Mouse (Mus musculus): ENCODE data around the gene Trim69. TPM values are rescaled to one million over a fixed set of nuclear protein-coding genes. Genes with fewer than 3 reads are reported as not detected.
A peak's percentile ranks its signal among the peaks of the same experiment; 100 is the strongest.

Trim69 gene
- total RNA-seq, 4 experiments from 2014 or later, result 0.22 TPM; not detected in 3

DNA sequence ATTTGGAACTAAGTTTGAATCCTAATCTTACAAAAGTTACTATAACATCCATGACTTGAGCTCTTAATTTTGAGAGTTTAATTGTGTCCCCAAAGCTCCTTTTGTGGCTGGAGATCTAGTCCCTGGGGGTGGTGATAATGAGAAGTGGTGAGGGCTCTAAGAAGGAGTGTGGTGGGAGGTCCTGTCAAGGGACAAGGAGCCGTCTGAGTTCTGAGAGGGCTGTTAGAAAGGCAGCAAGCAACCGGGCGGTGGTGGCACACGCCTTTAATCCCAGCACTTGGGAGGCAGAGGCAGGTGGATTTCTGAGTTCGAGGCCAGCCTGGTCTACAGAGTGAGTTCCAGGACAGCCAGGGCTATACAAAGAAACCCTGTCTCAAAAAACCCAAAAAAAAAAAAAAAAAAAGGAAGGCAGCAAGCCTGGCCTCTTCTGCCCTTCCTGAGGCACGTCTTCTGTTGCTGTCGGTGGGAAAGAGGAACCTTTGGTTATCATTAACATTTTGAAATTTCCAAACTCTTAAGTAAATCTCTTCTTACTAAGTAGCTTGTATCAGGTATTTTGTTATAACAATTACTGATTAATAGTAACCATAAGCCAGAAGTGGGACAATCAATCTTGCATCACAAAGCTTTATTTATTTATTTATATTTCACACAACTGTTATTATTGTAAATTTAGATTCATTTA, 6.7 kb upstream of the Trim69 start:
- DNase-seq (ENCODE audit: low spot score), result no peak

DNA sequence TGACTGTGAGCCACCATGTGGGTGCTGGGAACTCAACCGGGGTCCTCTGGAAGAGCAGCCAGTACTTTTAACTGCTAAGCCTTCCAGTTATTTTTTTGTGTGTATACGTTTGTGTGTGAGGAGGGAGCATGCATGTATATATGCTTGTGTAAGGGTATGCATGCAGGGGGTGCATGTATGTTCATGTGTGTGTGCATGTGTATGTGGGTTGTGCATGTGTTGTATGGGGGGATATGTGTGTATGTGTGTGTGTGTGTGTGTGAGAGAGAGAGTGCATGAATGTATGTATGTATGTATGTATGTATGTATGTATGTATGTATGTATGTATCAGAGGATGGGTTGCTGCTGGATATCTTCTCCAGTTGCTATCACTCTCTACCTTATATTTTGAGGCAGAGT, 6.0 kb upstream of the Trim69 start:
- no peak for DNase-seq (ENCODE audit: low spot score)

DNA sequence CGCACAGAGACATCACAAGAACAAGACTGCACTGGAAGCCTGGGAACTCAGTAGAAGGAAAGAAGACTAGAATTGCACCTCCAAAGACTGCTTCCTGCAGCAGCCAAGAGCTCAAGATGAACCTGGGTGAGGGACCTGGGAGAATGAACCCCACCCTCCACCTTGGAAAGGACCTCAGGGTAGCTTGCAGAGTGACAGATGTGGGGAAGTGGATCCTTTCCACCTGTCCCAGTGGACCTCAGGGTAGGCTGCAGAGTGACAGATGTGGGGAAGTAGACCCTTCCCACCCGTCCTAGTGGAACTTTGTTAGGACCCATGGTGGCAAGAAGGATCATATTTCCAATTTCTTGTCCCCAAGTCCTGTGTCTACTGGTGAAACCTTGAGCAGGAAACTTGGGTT, 5.2 kb upstream of the Trim69 start:
- DNase-seq (ENCODE audit: low spot score), result no peak

DNA sequence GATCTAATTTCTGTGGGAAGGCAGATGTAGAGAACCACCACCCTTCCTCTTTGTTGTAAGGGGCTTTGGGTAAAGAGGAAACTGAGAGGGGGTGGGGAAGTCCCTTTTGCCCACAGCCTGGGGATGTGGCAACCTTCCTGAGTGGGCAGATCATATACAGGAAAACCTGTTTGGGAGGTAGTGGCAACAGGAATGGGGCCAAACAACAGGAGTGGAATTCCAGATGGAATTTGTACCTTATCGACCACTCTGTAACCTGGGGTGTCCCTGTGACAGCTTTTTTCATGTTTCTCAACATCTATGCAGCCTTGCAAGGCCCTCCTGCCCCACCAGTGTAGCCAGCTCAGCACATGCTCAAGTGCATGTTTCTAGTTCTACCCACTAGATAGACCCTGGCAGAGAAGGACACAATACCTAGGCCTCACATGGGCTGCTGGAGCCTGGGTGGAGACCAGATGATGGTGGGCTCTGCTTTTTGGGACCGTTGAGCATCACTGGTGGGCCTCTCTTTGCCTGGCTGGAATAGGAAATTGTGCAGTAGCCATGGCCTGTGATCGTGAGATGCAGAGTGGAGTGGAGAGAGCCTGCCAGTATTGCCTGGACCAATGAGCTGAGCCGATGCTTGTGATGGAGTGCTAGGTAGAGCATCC, 4.3 kb upstream of the Trim69 start:
- no peak for DNase-seq (ENCODE audit: low spot score)

DNA sequence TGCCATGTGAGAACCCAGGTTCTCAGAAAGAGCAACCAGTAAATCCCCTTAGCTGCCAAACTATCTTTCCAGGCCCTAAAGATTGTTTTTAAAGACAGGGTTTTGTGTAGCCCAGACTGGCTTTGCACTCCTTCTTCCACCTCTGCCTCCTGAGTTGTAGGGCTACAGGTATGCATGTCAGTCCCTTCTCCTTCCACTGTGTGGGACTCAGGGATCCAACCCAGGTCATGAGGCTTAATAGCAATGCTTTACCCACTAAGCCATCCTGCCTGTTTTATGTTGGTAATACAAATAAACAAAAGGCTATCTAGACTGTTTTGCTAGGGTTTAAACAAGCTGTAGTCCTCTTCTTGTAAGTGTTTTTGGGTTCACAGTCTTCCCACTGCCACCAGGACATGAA, 2.9 kb upstream of the Trim69 start:
- no peak for DNase-seq (ENCODE audit: low spot score)

DNA sequence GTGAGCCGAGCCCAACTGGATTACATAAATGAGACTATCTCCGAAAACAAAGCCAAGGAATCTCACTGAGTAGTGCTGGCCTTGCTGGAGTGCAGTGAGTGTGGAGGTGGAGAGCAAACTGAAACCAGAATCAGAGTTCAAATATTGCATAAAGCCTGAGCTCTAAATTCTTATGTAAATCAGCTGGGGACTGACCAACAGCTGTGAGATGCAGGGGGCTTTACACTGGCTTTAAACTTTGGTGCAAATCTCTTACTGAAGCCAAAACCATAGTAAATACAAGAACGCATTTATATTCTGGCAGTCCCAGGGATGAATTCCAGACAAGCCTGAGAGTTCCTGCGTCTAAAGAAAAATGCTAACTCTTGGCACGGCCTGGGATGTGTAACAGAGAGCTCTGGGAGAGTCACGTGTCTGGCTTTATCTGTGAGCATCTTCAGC, 2.1 kb upstream of the Trim69 start:
- DNase-seq (ENCODE audit: low spot score), result no peak

DNA sequence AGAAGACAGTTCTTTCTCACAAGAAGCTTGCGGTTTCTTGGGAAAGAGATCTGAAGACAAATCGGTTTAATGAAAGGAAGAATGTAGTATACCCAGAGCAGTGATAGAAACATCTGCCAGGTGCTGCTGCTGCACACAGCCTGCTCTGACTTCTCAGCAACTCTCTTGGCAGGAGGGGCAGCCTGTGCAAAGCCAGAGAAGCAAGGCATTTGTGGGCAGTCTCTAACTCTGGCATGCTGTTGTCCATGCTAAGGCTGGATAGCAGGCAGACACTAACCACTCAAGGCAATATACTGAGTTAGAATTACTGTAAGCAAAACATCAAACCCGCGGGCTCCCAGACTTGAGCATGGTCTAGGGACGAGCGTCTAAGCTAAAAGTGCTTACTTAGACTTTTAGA, 833 bp upstream of the Trim69 start:
- DNase-seq (ENCODE audit: low spot score), result no peak

DNA sequence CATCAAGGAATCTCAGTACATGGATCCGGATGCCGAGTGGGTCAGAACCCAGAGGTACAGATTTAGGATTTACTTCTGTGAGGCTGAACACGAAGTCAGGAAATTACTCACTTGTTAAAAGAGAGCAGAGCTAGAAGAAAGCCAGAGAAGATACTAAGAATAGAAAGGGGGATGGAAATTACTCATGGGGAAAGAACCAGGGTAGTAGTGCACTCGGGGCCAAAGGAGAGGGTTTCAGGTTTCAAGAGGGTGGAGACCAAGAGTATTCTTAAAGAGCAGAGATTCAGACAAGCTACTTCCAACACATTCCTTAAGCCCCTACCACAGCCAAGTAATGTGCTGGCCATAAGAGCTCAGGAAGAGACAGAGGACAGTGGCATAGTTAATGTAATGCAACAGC, 1.0 kb downstream of the Trim69 start:
- no peak for DNase-seq (ENCODE audit: low spot score)

DNA sequence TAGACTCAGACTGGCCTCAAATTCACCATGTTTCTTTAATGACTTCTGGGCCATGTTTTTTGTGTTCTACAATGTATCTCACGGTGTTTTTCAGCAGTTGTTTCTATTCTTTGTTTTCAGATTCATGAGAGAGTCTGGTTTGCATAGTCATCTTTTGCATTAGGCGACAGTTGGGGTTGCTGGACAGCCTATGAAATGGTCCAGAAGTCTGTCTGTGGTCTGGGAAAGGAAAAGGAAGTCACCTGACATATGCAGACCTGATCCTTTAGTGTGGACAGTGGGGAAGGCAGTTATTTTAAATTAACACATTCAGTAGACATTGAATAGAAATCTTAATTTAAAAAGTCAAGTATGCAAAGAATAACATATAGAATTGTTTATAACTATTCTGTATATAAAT, 2.0 kb downstream of the Trim69 start:
- DNase-seq (ENCODE audit: low spot score), result no peak

DNA sequence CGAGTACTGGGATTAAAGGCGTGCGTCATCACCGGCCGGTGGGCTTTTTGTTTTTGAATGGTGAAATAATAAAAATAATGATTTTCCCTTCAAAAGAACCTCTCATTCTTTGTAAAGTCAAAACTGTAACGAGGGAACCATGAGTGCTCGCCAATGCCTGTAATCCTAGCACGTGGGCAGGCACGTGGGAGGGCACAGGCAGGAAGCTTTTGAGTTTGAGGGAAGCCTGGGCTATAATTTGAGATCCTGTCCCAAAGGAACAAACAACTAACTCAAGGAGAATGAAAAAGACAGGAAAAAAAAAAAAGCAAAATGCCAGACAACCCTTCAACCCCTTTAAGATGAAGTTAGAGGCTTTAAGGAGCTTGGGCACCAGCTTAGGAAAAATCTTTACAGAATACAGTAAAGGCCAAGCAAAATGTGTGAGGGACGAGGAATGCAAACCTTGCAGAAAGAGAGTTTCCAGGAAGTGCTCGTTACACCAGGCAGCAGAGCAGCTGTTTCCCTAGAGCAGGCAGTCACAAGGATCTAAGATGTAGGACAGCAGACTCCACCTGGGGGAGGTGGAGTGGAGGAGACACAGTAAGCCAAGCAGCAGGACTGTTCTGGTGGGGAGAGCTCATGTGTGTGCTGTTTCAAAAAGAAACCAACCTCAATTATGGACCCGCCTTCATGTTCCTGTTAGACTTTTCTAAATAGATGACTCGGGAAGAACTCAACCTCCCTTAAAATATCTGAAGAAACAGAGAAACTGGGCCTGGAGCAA, 3.1 kb downstream of the Trim69 start:
- DNase-seq (ENCODE audit: low spot score), result no peak

DNA sequence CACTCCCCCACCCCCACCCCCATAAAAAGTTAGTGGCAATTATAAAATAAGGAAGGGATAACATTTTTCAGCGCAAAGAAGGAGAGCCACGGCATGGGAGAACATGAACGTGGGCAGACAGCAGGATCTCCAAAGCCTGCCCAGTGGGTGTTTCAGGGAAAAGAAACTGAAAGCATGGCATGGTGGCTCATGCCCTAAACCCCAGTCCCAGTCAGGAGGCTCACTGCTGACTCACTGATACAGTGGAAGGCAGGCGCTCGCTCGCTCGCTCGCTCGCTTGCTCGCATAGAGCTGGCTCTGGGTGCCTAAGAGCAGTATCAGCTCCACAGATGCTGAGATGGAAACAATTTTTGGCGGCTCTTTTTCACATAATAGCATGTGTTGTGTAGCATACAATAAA, 3.8 kb downstream of the Trim69 start:
- DNase-seq (ENCODE audit: low spot score), result no peak

DNA sequence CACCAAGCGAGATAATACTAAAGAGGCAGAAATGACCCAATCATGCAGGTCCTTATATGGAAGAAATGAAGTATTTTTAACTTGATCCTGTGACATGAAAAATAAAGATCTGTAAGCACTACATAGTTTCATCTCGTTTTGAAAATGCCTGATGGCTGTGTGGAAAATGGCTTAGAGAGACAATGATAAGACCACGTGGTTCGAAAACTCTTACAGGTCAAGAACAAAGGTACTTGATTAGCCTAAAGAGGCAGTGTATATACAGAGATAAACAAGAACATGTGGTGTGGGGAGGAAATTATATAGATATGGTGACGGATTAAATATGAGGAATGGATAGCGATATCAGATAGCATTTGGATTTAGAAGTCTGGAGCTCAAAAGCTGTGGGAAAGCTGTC, 10.8 kb downstream of the Trim69 start:
- no peak for DNase-seq (ENCODE audit: low spot score)

DNA sequence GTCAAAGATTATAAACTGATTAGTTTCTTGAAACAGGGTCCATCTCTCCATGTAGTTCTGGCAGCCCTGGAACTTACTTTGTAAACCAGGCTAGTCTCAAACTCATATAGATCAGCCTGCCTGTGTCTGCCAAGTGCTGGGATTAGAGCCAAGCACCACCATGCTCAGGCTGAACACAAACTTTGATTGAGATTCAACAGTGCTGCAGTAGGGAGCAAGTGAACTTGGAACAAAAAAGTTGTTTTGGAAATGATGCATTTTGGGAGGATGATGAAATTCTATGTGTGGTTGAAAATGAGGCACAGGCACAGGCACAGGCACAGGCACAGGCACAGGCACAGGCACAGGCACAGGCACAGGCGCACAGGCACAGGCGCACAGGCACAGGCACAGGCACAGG, 11.7 kb downstream of the Trim69 start:
- no peak for DNase-seq (ENCODE audit: low spot score)

DNA sequence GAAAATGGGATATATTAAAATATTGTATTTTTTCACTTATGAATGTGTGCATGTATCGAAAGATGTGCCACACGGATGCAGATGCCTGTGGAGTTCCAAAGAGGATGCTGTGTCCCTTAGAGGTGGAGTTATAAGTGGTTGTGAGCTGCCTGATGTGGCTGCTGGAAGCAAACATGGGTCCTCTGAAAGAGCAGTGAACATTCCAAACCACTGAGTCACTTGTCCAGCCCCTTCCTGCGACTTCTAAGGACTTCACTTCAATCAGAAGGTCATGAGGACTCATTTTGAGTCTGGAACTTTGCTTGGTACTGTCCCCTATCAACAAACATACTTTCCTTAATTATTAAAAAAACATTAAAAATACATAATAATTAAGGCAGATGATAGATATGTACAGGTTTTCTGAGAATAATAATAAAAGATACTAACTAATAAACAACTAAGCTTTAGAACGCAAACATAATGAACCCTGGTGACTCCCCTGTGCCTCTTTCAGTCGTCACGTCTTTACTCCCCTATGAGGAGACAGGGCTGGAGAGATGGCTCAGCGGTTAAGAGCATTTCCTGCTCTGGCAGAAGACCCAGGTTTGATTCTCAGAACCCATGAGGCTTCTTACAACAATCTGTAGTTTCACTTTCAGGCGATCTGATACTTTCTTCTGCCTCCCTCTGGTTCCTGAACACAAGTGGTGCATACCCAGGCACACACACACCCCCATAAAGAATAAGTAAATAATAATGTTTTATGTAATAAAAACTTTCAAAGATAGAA, 19.7 kb downstream of the Trim69 start:
- DNase-seq (ENCODE audit: low spot score), result no peak

DNA sequence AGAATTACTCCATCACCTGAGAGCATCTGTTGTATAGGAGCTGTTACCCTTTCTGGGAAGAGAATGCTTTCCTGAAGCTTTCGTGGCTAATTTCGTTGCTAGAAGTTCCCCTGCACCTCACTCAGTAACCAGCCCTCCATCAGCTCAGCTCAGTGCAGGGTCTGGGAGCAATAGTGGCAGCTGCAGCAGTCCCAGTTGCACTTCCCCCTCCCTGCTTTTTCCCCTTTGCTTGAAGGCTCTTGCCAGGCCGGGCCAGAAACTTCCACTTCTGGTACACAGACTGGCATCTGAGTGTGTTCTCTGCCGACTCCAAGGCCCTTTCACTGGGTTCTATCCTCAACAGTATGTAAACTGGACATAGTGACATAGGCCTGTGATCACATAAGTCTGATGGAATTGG, 24.6 kb downstream of the Trim69 start:
- DNase-seq (ENCODE audit: low spot score), result no peak

DNA sequence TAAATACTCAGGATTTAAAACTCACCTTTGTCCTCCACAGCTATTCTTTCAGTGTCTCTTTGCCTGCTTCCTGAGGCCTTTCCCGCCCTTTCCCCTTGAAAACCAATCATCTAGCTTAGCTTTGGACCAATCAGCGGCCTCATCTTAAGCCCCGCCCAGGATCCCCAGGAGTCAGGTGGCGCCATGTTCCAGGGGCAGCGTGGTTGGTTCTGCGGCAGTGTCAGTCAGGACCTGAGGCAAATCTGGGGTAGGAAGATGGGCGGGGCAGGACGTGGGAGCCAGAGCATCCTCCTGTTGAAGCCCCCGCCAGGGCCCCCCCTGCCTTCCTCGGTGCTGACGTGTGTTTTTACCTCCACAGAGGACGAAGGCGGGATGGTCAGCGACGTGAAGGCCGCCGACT, 25.6 kb downstream of the Trim69 start, which contains the start of the genes Patl2 and Terb2:
Gene Patl2, minus strand, starts transcription at position 84 of the 400 bp plus-strand sequence.
Gene Terb2, plus strand, starts transcription at position 167 of the 400 bp plus-strand sequence.
- DNase-seq (ENCODE audit: low spot score), result no peak

DNA sequence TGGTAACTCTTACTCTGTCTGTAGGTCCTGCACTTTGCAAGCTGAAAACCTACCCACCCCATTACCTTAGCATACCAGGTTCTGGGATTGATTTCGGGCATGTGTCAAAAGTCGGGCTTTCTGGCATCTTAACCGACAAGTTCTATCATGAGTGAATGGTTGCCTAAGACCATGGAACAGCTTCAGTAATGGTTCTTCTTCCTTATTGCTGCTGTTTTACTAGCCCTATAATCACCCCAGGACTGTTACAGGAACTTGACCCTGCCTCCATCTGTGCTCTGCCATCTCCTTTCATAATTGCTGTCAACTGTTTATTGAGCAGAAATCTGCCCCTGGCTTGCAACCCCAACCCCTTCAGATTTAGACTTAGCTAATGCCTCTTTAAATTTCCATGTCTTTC, 26.3 kb downstream of the Trim69 start:
- no peak for DNase-seq (ENCODE audit: low spot score)

DNA sequence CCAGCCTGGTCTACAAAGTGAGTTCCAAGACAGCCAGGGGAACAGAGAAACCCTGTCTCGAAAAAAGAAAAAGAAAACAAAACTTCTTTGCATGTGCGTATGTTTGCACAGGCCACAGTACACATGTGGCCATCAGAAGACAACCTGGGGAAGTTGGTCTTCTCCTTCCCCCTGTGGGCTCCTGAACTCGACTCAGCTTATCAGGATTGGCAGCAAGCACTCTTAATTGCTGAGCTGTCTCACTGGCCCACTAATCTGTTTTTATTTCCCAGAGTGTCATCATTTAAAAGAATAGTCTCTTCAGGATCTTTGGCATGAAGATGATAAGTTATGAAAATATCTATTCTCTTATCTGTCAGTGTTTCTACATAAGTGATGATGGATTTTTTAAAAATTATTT, 31.3 kb downstream of the Trim69 start:
- no peak for DNase-seq (ENCODE audit: low spot score)

DNA sequence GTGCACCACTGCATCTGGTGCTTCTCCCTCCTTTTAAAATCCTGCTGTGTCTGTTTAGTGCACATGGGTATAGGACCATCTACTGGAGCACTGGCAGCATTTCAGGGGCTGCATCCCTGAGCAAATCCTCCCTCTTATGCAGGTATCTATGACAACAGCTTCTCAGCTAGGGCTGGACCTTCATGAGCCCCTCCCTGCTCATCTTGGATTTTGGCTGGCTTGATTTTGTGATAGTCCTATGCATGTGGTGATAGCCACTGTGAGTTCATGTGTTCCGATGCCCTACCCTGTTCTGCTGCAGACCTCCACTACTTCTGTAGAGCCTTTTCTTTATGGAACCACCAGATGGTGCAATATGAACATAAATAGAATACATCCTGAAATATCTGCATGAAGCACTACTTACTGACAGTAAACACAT, 34.0 kb downstream of the Trim69 start:
- DNase-seq (ENCODE audit: low spot score), result peak; percentile 38

DNA sequence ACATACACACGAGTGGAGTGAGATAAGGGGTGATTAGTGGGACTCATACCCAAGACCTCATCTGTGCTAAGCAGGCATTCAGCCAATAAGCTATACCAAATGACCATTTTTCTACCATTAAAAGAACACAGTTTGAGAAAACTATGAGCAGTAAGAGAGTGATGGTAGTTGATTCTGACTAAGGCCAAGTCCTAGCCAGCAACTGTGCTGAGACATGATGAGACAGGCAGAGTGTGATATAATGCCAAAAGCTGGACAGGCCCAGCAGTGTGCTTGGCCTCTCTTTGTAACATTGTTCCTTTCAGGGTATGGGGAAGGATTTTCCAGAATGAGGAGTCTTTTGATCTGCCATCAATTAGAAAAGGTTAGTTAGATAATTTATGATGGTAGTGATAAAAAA, 41.0 kb downstream of the Trim69 start:
- DNase-seq (ENCODE audit: low spot score), result no peak

DNA sequence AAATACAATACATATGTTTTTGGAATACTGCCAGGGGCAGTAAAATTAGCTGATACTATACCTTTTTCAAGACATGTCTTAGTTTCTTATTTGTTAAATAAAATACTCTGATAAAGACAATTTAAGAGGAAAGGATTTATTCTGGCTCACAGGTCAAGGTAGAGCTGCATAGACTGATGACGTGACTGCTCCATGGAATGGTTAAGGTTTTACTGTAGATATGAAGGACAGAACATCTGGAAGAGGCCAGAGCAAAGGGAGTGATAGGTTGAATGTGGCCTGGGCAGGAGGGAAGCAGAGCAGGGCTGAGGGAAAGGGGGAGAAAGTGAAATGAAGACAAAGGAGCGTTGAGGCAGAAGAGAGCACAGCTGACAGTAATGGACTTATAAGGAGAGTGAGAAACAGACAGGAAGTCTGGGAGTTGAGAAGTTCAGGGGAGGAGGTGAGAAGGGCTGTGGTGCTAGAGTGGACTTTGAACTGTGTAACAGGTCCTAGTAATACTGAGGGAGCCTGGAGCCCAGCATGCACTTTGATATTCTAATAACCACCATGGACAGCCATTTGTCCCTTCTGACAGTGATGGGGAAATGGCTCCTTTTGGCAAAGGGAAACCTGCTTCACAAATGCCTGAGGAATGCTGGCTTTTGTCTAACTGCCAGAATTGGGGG, 46.1 kb downstream of the Trim69 start:
- no peak for DNase-seq (ENCODE audit: low spot score)

Measured in heart, adult 8-10 months (tissue).